Mouse (Mus musculus): ENCODE results near the gene Pan3. TPM values are rescaled to one million over a fixed set of nuclear protein-coding genes. Genes with fewer than 3 reads are reported as not detected.

Gene Pan3
- polyA plus RNA-seq, 1 experiment from 2014 or later: 88.9 TPM

DNA sequence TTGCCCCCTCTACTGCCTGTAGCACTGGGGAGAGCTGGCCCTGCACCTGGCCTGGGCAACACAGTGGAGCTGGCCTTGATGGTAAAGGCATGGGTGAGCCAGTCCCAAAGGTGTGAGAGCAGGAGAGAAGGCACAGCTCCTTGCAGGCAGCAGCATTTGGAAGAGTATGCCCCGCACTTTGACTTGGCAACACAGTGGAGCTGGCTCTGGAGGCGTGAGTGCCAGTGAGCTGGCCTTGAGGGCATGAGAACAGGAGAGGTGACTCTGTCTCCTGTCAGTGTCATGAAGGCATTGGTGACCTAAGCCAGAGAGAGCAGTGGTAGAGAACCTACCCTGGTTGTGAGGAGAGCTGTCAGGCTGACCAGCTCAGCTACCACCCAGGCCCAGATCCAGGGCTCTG, 49.4 kb downstream of the Pan3 start:
- Histone ChIP-seq H3K4me1 (ENCODE audit: control insufficient read depth, insufficient read depth, low read length) (no peaks in the 10 kb centered on the region), H3K36me3 (ENCODE audit: control insufficient read depth, insufficient read depth, low read length) (no peaks in the 10 kb centered on the region), H3K27ac (ENCODE audit: low read depth, low read length) (no peak overlapping the region), H3K4me2 (replicated peaks; ENCODE audit: low read depth, low read length) (no peak overlapping the region), H3K27me3 (ENCODE audit: control insufficient read depth, insufficient read depth, low read length) (no peaks in the 10 kb centered on the region), H3K9me3 (ENCODE audit: control insufficient read depth, low read length) (no peaks in the 10 kb centered on the region), H3K4me3 (ENCODE audit: low read length) (no peak overlapping the region), H3K9ac (ENCODE audit: low read depth, low read length) (no peak overlapping the region)
- ATAC-seq (ENCODE audit: low FRiP score, low TSS enrichment): no peak
- 92% methylated on average over 2 of the region's 2 CpGs for WGBS

DNA sequence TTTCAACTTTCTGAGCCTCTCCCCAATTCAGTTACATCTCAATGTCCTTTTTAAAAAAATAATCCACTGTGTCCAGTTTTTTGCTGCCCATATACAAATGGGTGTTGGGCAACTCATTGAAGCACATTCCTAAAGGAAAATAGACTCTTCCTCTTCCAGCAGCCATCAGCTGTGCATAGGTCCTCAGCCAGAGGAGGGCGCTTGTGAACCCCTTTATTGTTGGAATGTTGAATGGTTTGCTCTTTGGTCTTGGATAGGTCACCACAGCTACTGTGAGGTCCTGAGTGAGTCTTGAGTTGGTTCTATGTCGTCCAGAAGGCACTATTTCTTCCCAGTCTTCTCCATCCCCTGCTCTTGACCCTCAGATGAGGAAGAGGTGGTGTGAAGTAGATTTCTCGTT, 54.2 kb downstream of the Pan3 start:
- Histone ChIP-seq H3K9me3 (ENCODE audit: control insufficient read depth, low read length) (no peaks in the 10 kb centered on the region), H3K4me3 (ENCODE audit: low read length) (no peak overlapping the region), H3K9ac (ENCODE audit: low read depth, low read length) (no peak overlapping the region), H3K27me3 (ENCODE audit: control insufficient read depth, insufficient read depth, low read length) (no peaks in the 10 kb centered on the region), H3K4me1 (ENCODE audit: control insufficient read depth, insufficient read depth, low read length) (no peaks in the 10 kb centered on the region), H3K36me3 (ENCODE audit: control insufficient read depth, insufficient read depth, low read length) (no peaks in the 10 kb centered on the region), H3K4me2 (replicated peaks; ENCODE audit: low read depth, low read length) (no peak overlapping the region), H3K27ac (ENCODE audit: low read depth, low read length) (no peak overlapping the region)
- no peak for ATAC-seq (ENCODE audit: low FRiP score, low TSS enrichment)
- 79% methylated on average over 3 of the region's 3 CpGs for WGBS

DNA sequence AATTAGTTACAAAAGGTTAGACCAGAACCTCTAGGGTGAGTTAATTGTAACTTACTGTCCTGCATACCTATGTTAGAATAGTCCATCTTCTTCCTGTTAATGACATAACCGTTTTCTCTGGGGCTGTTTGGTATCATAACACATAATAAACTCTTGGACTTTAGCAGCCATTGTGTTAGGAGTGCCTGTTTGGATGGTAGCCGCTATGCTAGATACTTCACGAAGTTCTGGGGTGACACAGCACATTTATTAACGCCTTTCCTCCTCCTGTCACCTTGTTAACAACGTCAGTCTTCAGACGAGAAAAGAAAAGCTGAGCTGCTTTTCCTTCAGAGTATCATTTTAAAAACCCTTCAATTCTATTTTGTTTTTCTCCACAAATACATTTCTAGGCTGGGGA, 59.3 kb downstream of the Pan3 start:
- WGBS: 65% methylated on average over 6 of the region's 6 CpGs
- no peaks in the 10 kb centered on the region for H3K9me3 ChIP-seq (ENCODE audit: control insufficient read depth, low read length)
- H3K9ac ChIP-seq (ENCODE audit: low read depth, low read length): no peak overlapping the region
- H3K4me1 ChIP-seq (ENCODE audit: control insufficient read depth, insufficient read depth, low read length): no peaks in the 10 kb centered on the region
- no peak overlapping the region for H3K4me3 ChIP-seq (ENCODE audit: low read length)
- no peaks in the 10 kb centered on the region for H3K27me3 ChIP-seq (ENCODE audit: control insufficient read depth, insufficient read depth, low read length)
- no peaks in the 10 kb centered on the region; the same call in 1 of the 2 replicates for H3K36me3 ChIP-seq (ENCODE audit: control insufficient read depth, insufficient read depth, low read length)
- no peak overlapping the region for H3K27ac ChIP-seq (ENCODE audit: low read depth, low read length)
- H3K4me2 ChIP-seq (replicated peaks; ENCODE audit: low read depth, low read length): no peak overlapping the region
- ATAC-seq (ENCODE audit: low FRiP score, low TSS enrichment): no peak

DNA sequence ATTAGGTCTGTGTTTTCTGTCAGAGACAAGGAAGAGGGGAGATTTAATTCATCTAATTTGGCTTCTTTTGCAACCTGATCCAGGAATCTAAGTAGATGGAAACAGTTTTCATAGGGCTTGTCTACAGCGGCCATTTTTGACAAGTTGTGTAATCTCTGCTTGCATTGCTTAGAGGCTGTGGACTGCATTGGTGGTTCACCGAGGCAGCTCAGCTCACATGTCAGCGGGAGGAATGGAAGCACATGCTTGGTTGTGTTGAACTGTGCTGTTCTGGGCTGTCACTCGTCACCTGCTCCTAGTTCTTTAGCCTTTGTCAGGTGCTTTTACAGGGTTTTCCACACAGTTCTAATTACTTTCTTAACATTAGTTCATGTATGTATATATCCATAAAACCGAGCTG, 60.9 kb downstream of the Pan3 start:
- no peaks in the 10 kb centered on the region for H3K4me1 ChIP-seq (ENCODE audit: control insufficient read depth, insufficient read depth, low read length)
- H3K27ac ChIP-seq (ENCODE audit: low read depth, low read length): no peak overlapping the region
- no peaks in the 10 kb centered on the region for H3K27me3 ChIP-seq (ENCODE audit: control insufficient read depth, insufficient read depth, low read length)
- H3K9me3 ChIP-seq (ENCODE audit: control insufficient read depth, low read length): no peaks in the 10 kb centered on the region
- no peak overlapping the region for H3K4me2 ChIP-seq (replicated peaks; ENCODE audit: low read depth, low read length)
- H3K9ac ChIP-seq (ENCODE audit: low read depth, low read length): no peak overlapping the region
- 82% methylated on average over 5 of the region's 5 CpGs for WGBS
- no peaks in the 10 kb centered on the region; the same call in 1 of the 2 replicates for H3K36me3 ChIP-seq (ENCODE audit: control insufficient read depth, insufficient read depth, low read length)
- no peak overlapping the region for H3K4me3 ChIP-seq (ENCODE audit: low read length)
- ATAC-seq (ENCODE audit: low FRiP score, low TSS enrichment): no peak

DNA sequence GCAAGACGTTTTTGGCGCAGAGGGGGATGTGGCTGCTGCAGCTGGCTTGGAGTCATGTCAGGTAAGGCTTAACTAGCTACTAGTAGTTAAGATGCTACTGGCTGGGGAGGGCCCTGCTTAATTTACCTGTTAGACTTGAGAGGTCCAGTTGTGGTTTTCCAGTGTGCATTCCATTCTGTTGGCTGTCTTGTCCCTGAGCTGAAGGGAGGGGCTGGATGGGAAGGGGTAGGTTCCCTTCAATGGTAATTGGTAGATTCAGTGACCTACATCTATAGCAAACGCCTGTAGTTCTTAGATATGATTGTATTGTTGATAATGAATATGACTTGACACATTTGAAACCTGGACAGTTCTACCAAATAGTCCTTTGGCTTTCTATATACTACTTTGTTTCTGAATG, 62.5 kb downstream of the Pan3 start:
- Histone ChIP-seq H3K4me3 (ENCODE audit: low read length) (no peak overlapping the region), H3K27me3 (ENCODE audit: control insufficient read depth, insufficient read depth, low read length) (no peaks in the 10 kb centered on the region), H3K4me2 (replicated peaks; ENCODE audit: low read depth, low read length) (no peak overlapping the region), H3K9ac (ENCODE audit: low read depth, low read length) (no peak overlapping the region), H3K36me3 (ENCODE audit: control insufficient read depth, insufficient read depth, low read length) (no peaks in the 10 kb centered on the region; the same call in 1 of the 2 replicates), H3K9me3 (ENCODE audit: control insufficient read depth, low read length) (no peaks in the 10 kb centered on the region), H3K4me1 (ENCODE audit: control insufficient read depth, insufficient read depth, low read length) (no peaks in the 10 kb centered on the region), H3K27ac (ENCODE audit: low read depth, low read length) (no peak overlapping the region)
- 80% methylated on average over 3 of the region's 3 CpGs for WGBS
- ATAC-seq (ENCODE audit: low FRiP score, low TSS enrichment): no peak

DNA sequence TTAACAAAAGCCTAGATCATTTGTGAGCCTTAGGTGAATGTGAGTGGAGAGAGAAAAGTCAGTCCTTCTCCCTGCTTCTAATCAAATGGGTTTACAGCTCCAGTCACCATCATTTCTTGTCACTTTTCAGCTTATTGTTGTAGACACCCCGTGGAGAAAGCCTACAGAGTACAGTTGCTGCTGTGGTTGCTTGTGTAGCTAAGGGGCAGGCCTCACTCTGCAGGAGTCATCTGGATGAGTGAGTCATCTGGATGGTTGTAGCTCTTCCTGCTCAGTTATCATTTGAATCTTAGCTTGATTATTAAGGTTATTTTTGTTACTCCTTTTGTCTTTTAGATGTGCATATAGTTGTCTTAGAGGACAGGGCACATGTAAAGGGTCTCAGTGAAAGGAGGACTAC, 63.2 kb downstream of the Pan3 start:
- H3K27me3 ChIP-seq (ENCODE audit: control insufficient read depth, insufficient read depth, low read length): no peaks in the 10 kb centered on the region
- no peaks in the 10 kb centered on the region; the same call in 1 of the 2 replicates for H3K36me3 ChIP-seq (ENCODE audit: control insufficient read depth, insufficient read depth, low read length)
- H3K4me3 ChIP-seq (ENCODE audit: low read length): no peak overlapping the region
- H3K9me3 ChIP-seq (ENCODE audit: control insufficient read depth, low read length): no peaks in the 10 kb centered on the region
- WGBS: 63% methylated on average over 1 of the region's 1 CpGs
- no peaks in the 10 kb centered on the region for H3K4me1 ChIP-seq (ENCODE audit: control insufficient read depth, insufficient read depth, low read length)
- ATAC-seq (ENCODE audit: low FRiP score, low TSS enrichment): no peak
- no peak overlapping the region for H3K9ac ChIP-seq (ENCODE audit: low read depth, low read length)
- H3K27ac ChIP-seq (ENCODE audit: low read depth, low read length): no peak overlapping the region
- H3K4me2 ChIP-seq (replicated peaks; ENCODE audit: low read depth, low read length): no peak overlapping the region

DNA sequence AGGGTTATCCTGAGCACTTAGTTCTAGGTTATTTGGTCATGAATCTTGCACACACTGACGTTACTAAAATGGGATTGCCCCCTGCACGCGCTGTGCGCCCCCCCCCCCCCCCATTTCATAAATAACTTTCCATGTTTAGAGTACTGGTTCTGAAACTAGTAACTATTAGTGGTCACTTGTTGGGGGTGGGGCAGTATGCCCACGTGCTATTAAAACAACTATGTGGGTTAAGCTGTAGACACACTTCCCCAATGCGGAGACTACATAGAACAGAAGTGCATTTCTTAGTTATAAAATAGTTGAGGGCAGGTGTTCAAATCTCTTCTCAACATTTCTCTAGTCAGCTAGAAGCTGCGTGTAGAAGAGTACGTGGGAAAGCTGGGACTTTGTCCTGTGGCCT, 63.7 kb downstream of the Pan3 start:
- H3K27me3 ChIP-seq (ENCODE audit: control insufficient read depth, insufficient read depth, low read length): no peaks in the 10 kb centered on the region
- H3K9me3 ChIP-seq (ENCODE audit: control insufficient read depth, low read length): no peaks in the 10 kb centered on the region
- no peaks in the 10 kb centered on the region; the same call in 1 of the 2 replicates for H3K36me3 ChIP-seq (ENCODE audit: control insufficient read depth, insufficient read depth, low read length)
- no peak for ATAC-seq (ENCODE audit: low FRiP score, low TSS enrichment)
- no peak overlapping the region for H3K4me2 ChIP-seq (replicated peaks; ENCODE audit: low read depth, low read length)
- H3K9ac ChIP-seq (ENCODE audit: low read depth, low read length): no peak overlapping the region
- H3K4me1 ChIP-seq (ENCODE audit: control insufficient read depth, insufficient read depth, low read length): no peaks in the 10 kb centered on the region
- 91% methylated on average over 8 of the region's 8 CpGs for WGBS
- H3K4me3 ChIP-seq (ENCODE audit: low read length): no peak overlapping the region
- no peak overlapping the region for H3K27ac ChIP-seq (ENCODE audit: low read depth, low read length)

DNA sequence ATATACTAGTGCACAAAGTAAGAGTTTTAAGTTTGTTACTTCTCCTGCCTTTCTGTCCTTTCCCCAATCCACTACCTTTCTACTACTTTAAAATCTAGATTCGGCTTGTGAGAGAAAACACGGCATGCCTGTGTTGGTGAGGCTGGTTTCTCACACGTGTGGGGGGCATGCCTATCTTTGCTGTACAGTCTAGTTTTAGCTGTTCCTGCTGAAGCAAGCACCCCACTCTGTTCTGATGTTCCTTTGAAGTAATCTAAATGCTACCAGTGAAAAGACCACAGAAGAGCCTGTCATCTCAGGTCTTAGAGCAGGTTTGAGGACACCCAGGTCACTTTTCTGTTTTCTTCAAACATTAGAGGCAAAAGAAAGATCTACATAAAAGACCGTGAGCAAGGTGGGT, 64.4 kb downstream of the Pan3 start:
- 90% methylated on average over 4 of the region's 4 CpGs for WGBS
- Histone ChIP-seq H3K4me2 (replicated peaks; ENCODE audit: low read depth, low read length) (no peak overlapping the region), H3K9ac (ENCODE audit: low read depth, low read length) (no peak overlapping the region), H3K36me3 (ENCODE audit: control insufficient read depth, insufficient read depth, low read length) (no peaks in the 10 kb centered on the region; the same call in 1 of the 2 replicates), H3K4me3 (ENCODE audit: low read length) (no peak overlapping the region), H3K27ac (ENCODE audit: low read depth, low read length) (no peak overlapping the region), H3K27me3 (ENCODE audit: control insufficient read depth, insufficient read depth, low read length) (no peaks in the 10 kb centered on the region), H3K9me3 (ENCODE audit: control insufficient read depth, low read length) (no peaks in the 10 kb centered on the region), H3K4me1 (ENCODE audit: control insufficient read depth, insufficient read depth, low read length) (no peaks in the 10 kb centered on the region)
- ATAC-seq (ENCODE audit: low FRiP score, low TSS enrichment): no peak

DNA sequence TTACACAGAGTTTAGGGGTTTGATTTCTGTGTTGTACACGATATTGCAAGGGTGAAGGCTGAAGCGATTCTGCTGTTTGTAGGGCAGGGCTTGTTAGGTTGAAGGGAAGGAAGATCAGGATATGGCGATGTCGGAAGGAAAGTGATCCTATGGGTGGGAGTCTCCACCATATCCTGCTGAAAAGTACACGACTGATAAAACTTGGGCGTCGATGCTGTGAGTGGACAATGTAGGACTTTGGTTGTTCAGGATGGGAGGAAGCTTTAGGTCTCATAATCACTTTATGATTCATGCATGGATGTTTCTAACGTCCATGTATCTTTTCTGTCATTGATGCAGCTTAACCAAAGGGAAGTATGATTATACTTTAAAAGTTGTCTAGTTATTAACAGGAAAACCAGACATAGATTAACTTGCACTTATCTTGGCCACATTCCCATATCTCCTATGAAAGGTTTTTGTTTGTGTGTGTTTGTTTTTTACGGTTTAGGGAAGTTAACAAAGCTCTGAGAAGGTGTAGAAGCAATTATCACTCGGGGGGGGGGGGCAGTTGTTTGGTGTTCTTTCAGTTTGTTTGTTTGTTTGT, 64.9 kb downstream of the Pan3 start:
- no peak overlapping the region for H3K4me3 ChIP-seq (ENCODE audit: low read length)
- no peak for ATAC-seq (ENCODE audit: low FRiP score, low TSS enrichment)
- H3K27ac ChIP-seq (ENCODE audit: low read depth, low read length): no peak overlapping the region
- no peaks in the 10 kb centered on the region; the same call in 1 of the 2 replicates for H3K36me3 ChIP-seq (ENCODE audit: control insufficient read depth, insufficient read depth, low read length)
- H3K4me2 ChIP-seq (replicated peaks; ENCODE audit: low read depth, low read length): no peak overlapping the region
- no peaks in the 10 kb centered on the region for H3K27me3 ChIP-seq (ENCODE audit: control insufficient read depth, insufficient read depth, low read length)
- H3K9me3 ChIP-seq (ENCODE audit: control insufficient read depth, low read length): no peaks in the 10 kb centered on the region
- no peaks in the 10 kb centered on the region for H3K4me1 ChIP-seq (ENCODE audit: control insufficient read depth, insufficient read depth, low read length)
- H3K9ac ChIP-seq (ENCODE audit: low read depth, low read length): no peak overlapping the region
- 85% methylated on average over 10 of the region's 10 CpGs for WGBS

Measured in kidney, embryonic 14.5 days (tissue).